Mouse (Mus musculus) cortical plate, adult 2 months (tissue): Measurements from ENCODE around the gene Ltn1.

Experiments
- CTCF ChIP-seq: fragments of 200-500 bp; IDR thresholded peaks from 2 replicates; pipeline ENCODE4 v1.5.1; 2011; ENCODE audit warnings: mild to moderate bottlenecking, control low read depth, low read length; ENCODE audit not compliant: insufficient read depth; ENCODE audit errors: extremely low read depth
- POLR2A ChIP-seq: fragments of 200-500 bp; IDR thresholded peaks from 2 replicates; pipeline ENCODE4 v1.6.1; 2011; ENCODE audit warnings: mild to moderate bottlenecking, low read length, control low read depth; ENCODE audit not compliant: insufficient read depth; ENCODE audit errors: extremely low read depth

GRCm38 (mm10) chr16:87445528-87445927 lies 13.1 kb upstream of the Ltn1 start:
- TF ChIP-seq CTCF, result no peak
- no peak for TF ChIP-seq POLR2A
